Mouse (Mus musculus): Measurements from ENCODE around the gene Tusc2.

Gene Tusc2

GRCm38 (mm10) chr9:107608741-107609432, 45.8 kb downstream of the Tusc2 start, which contains the start of gene Sema3b:
TSS of gene Sema3b (minus strand) at chr9:107609229.
- in situ Hi-C loops (cut with MboI, MseI) = no loop called here

- in situ Hi-C loops (cut with MboI, MseI) = no loop called here
Observed at GRCm38 (mm10) chr9:107609433-107609830, 46.4 kb downstream of the Tusc2 start.

GRCm38 (mm10) chr9:107611456-107612190, 48.6 kb downstream of the Tusc2 start:
- in situ Hi-C loops (cut with MboI, MseI) = no loop called here

- in situ Hi-C loops (cut with MboI, MseI) = no loop called here
Observed at GRCm38 (mm10) chr9:107612191-107612944, 49.3 kb downstream of the Tusc2 start.

- in situ Hi-C loops (cut with MboI, MseI) = no loop called here
Observed at GRCm38 (mm10) chr9:107612945-107613569, 50.0 kb downstream of the Tusc2 start.

- in situ Hi-C loops (cut with MboI, MseI) = no loop called here
Observed at GRCm38 (mm10) chr9:107615035-107615434, 52.0 kb downstream of the Tusc2 start.

Data from regulatory T cell (primary cell).